Mouse (Mus musculus) left cerebral cortex, postnatal 14 days (tissue): ENCODE results near the gene Asnsd1. TPM values are rescaled to one million over a fixed set of nuclear protein-coding genes. Genes with fewer than 3 reads are reported as not detected.

Experiments used
- DNase-seq, 2 experiments: peaks; one replicate each; pipeline ENCODE4 v3.0.0; 2021 to 2022; ENCODE audit warnings: low spot score in 2 of 2, mixed read lengths in 1 of 2
- intact Hi-C: fragments of 180-260 bp; cut with DNase I; formaldehyde crosslinking; loops from one replicate; pipeline ENCODE4 v1.15.1; 2025
- total RNA-seq, 2 experiments: library from RNA; stranded (reverse); gene quantifications; 2 replicates each; pipeline ENCODE4 v1.2.3; 2021

Gene Asnsd1
- total RNA-seq, 2 experiments from 2014 or later, result 28.0 to 29.5 TPM

- intact Hi-C loops, result no loop called here
- no peak for DNase-seq
Observed at GRCm38 (mm10) chr1:53300506-53300905, 52.0 kb downstream of the Asnsd1 start.

DNA sequence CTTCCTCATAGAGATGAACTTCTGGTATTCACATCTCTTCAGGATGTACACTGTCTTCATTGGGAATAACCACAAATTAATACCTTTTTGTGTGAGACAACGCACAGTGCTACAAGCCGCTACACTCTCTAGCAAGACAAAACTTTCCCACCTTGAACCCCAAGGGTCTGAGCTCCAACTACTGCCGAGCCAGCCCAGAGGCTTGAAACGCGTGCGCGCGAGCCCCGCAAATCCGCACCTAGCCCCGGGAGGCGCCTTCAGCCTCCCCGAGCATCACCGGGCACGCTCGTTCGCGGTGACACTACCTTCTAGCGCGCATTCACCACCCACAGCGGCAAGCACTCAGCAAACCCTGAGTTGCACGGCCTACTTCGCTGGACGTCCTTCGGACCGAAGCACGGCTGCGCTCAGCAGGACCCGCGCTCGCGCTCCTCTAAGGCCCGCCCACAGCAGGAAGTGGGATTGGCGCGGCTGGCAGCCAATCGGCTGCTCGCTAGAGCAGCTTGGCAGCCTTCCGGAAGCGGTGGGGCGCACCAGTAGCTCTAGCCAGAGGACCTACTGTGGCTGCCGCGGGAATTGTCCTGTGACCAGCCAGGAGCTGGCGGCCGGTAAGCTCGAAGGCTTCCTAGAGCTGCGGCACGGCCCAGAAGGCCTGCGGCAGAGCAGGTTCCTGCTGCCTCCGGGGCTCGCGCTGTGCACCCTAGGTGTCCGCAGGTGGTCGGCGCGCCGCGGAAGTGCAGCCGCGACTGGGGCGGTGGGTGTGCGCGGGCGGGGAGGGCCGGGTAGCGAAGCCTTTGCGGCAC is 55.8 kb downstream of the Asnsd1 start, which contains the start of the genes Pms1, Ormdl1 and Gm28778:
TSS of gene Pms1 (minus strand) at position 438 of the 803 bp plus-strand sequence.
TSS of gene Ormdl1 (plus strand) at position 515 of the 803 bp plus-strand sequence.
TSS of gene Gm28778 (plus strand) at position 531 of the 803 bp plus-strand sequence.
- intact Hi-C loops, result loop anchor here (5.0 kb wide), 1 partner anchor 56 kb away; the partner anchor contains the start of genes Asdurf, Asnsd1 and Gm28551
- peak; percentile 92 to 95 for DNase-seq

Other genes with a start within 250 kb of the Asnsd1 start
- not detected for gene 1700019A02Rik, start 165.1 kb downstream of the Asnsd1 start, total RNA-seq
- 10 to 100 TPM; 11.2 to 13.9 TPM for gene Pms1, start 55.7 kb downstream of the Asnsd1 start, total RNA-seq
- gene Ormdl1, start 55.7 kb downstream of the Asnsd1 start, total RNA-seq, result 1 to 10 TPM; 5.6 to 7.1 TPM
- gene Gm28778, start 55.6 kb downstream of the Asnsd1 start, total RNA-seq, result 1 to 10 TPM in 1 of 2 experiments, not detected in 1; 1.1 TPM
- gene Osgepl1, start 39.1 kb downstream of the Asnsd1 start, total RNA-seq, result 10 to 100 TPM; 17.6 to 18.3 TPM
- gene Asdurf, start 133 bp downstream of the Asnsd1 start, total RNA-seq, result not detected
- under 1 TPM in 1 of 2 experiments, not detected in 1; 0.40 TPM for gene Gm28551, start 85 bp downstream of the Asnsd1 start, total RNA-seq